Mouse (Mus musculus) layer of hippocampus, adult 18-20 months (tissue): Measurements from ENCODE around the gene Tmem150c. TPM values are rescaled to one million over a fixed set of nuclear protein-coding genes. Genes with fewer than 3 reads are reported as not detected.

ENCODE experiments used
- total RNA-seq, 2 experiments: library from RNA; stranded (reverse); gene quantifications; 2 replicates each; pipeline ENCODE4 v1.2.3; 2021

Tmem150c gene
- total RNA-seq, 2 experiments from 2014 or later = 81.6 to 81.9 TPM

Other genes with a start within 250 kb of the Tmem150c start
- 100 to 1,000 TPM; 207 to 224 TPM for gene Hnrnpd, start 180.9 kb downstream of the Tmem150c start, total RNA-seq
- 1 to 10 TPM; 1.2 to 1.6 TPM for gene 4930524J08Rik, start 180.7 kb downstream of the Tmem150c start, total RNA-seq
- gene Hnrnpdl, start 120.1 kb downstream of the Tmem150c start, total RNA-seq = 100 to 1,000 TPM; 163 to 166 TPM
- gene Enoph1, start 119.8 kb downstream of the Tmem150c start, total RNA-seq = 10 to 100 TPM; 51.9 to 55.3 TPM